Mouse (Mus musculus): Measurements from ENCODE around the gene Ppp4r3a. TPM values are rescaled to one million over a fixed set of nuclear protein-coding genes. Genes with fewer than 3 reads are reported as not detected.
"Not testable (repeated sequence)": the region's sequence is repeated elsewhere in the genome, so short reads cannot be mapped to it uniquely, and the experiment has no call there.

Ppp4r3a gene
- 10.4 and 12.4 TPM in 2 replicates for polyA plus RNA-seq (2012; rRNA removed)

DNA sequence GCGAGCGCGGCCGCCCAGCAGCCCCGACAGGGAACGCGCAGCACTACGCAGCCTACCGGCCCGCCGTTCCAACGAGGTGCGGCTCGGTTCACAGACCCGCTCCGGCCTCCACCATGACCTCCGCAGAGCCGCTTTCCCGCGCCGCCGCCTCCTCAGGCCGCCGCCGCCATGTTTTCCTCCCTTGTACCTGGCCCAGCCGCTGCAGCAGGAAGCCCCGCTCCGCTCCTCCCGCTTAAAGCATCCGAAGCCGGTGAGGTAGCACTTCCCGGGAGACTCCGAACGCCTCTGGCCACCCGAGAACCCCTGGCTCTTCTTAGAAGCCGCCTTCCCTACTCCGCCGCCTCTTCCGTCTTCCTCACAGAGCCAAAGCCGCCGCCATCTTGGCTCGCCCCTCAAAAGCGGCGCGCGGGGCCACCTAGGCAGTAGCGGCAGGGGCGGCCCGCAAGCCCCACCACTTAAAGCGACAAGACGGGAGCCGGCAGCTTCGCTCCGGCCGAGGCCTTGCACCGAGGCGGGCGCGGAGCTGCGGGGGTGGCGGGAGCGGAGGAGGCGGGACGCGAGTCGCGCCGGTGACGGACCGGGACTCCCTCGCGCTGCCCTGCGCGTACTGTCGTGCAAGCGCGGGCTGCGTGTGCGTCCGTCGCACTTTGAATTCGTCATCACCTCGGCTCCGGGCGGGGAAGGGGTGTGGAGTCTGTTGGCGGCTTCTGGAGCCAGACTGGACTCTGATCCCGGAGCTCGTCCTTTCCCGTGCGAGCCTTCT is at the start of gene Ppp4r3a:
Ppp4r3a (minus strand) TSS at position 627 of the 763 bp plus-strand sequence.
- Histone ChIP-seq H3K4me1 (ENCODE audit: control insufficient read depth, insufficient read depth, low read length) (peaks cover 13% of the 10 kb centered on the region), H3K4me3 (replicated peaks; ENCODE audit: extremely low read depth, low read depth, low read length) (peak within 1 kb of the TSS; percentile 83)
- TF ChIP-seq CTCF (IDR thresholded peaks at IDR 0.05; ENCODE audit: insufficient read depth, low read length), result no peak
- TF ChIP-seq POLR2A (IDR thresholded peaks at IDR 0.05; ENCODE audit: borderline replicate concordance, extremely low read depth, low read depth, low read length), result peak; percentile 78; the same call in 1 of the 2 replicates
- WGBS, result 1% methylated on average over 88 of the region's 90 CpGs
- peak; percentile 96 for DNase-seq

DNA sequence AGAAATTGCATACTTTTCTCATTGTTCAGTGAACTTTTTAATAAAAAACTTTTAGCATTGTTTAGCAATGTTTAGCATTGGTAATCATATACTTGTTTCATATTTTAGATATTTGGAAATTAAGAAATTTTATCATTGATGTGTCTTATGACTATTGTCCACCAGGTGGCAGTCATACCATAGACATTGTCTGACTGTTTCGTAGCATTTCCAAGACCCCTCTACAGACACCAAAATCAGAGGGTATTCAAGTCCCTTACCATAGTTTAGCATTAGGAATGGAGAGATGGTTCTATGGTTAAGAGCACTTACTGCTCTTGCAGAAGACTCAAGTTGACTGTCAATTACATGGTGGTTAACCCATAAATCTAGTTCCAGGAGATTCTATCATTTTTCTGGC is 39.5 kb upstream of the Ppp4r3a start:
- no peak overlapping the region for H3K4me3 ChIP-seq (replicated peaks; ENCODE audit: extremely low read depth, low read depth, low read length)
- 10% methylated on average over 1 of the region's 1 CpGs for WGBS
- no peaks in the 10 kb centered on the region for H3K4me1 ChIP-seq (ENCODE audit: control insufficient read depth, insufficient read depth, low read length)
- TF ChIP-seq CTCF (IDR thresholded peaks at IDR 0.05; ENCODE audit: insufficient read depth, low read length), result peak; percentile 19; the same call in 1 of the 2 replicates
- TF ChIP-seq POLR2A (IDR thresholded peaks at IDR 0.05; ENCODE audit: borderline replicate concordance, extremely low read depth, low read depth, low read length), result no peak
- no peak for DNase-seq

DNA sequence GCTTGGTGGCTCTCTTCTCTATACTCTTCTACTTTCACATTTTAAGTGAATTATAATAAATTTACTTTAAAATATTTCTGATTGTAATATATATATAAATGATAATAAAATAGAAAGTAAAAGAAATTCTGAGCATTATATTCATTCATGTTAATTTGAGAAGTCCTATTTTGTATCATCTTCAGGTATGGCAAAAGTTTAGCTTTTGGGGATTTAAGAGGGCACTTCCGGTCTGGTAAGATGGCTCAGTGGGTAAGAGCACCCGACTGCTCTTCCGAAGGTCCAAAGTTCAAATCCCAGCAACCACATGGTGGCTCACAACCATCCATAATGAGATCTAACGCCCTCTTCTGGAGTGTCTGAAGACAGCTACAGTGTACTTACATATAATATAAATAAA is 38.6 kb upstream of the Ppp4r3a start:
- 60% methylated on average over 4 of the region's 4 CpGs for WGBS
- H3K4me3 ChIP-seq (replicated peaks; ENCODE audit: extremely low read depth, low read depth, low read length); H3K4me1 ChIP-seq (ENCODE audit: control insufficient read depth, insufficient read depth, low read length); DNase-seq: not testable (repeated sequence)

DNA sequence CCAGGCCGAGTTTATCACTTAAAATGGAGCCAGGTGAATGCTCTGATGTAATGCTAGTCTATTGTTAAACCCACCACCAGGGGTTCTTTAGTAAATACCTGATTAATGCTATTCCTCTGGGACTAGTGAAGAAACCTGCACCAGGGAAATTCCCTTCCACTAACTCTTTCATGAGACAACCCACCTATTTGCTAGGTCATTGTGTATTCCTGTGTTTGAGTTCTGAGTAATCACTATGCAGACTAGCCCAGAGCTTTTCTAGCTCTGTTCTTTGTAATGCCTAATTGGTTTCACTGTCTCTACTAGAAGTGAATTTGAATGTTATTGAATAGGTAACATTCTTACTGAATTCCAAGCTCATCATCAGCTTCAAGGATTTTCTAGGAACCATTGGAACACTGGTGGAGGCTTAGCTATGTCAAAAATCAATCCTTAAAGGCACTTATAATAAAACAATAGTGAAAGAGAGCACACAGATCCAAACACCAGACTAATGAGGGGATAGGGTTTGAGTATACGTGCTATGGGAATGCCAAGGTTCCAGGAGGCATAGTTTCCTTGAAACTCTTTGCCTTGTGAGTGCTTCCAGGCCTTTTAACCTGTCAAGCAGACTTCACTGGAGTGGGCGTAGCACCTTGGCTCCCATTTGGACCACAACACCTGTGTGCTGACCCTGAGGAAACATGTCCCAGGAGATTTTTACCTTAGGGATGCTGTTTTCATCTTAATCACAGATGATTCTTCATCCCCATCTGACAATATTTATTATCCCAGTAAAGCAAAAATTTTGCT is 26.5 kb upstream of the Ppp4r3a start:
- not testable (repeated sequence) for DNase-seq; H3K4me3 ChIP-seq (replicated peaks; ENCODE audit: extremely low read depth, low read depth, low read length); H3K4me1 ChIP-seq (ENCODE audit: control insufficient read depth, insufficient read depth, low read length)
- 86% methylated on average over 3 of the region's 3 CpGs for WGBS

DNA sequence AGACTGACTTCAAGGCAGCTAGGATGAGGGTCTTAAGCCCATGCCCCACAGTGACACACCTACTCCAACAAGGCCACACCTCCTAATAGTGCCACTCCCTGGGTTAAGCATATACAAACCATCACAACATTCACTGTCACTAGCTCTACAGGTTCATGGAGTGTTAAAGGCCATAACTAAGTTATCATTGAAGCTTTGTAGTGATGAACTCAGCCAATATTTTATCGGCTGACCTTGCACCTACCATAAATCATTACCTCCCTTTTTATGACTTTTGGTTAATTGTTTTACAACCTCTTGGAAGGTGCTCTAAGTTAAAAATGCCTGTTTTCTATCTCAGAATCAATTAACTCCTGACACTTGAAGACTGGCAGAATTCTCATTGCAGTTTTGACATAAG is 24.2 kb upstream of the Ppp4r3a start:
- Histone ChIP-seq H3K4me1 (ENCODE audit: control insufficient read depth, insufficient read depth, low read length) (no peaks in the 10 kb centered on the region), H3K4me3 (replicated peaks; ENCODE audit: extremely low read depth, low read depth, low read length) (no peak overlapping the region)
- no peak for DNase-seq
- TF ChIP-seq POLR2A (IDR thresholded peaks at IDR 0.05; ENCODE audit: borderline replicate concordance, extremely low read depth, low read depth, low read length) (no peak), CTCF (IDR thresholded peaks at IDR 0.05; ENCODE audit: insufficient read depth, low read length) (no peak)
- WGBS, result 94% methylated on average over 1 of the region's 1 CpGs

DNA sequence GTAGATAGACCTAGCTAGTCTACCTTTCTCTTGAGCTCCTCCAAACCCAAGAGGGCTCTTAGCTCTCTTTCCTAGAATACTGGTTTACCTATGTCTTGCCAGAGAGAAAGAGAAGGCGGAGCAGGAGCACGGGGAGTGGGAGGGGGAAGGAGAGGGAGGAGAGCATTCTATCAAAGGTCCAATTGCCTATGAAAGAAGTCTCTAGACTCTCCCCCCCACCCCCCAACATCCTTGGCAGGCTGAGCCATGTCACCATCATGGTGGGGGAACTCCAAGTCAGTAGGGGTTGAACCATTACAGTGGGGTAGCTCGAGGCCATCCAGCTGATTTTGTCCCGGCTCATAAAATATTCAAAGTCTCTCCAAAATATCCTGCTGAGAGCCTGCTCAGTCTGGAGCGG is 22.1 kb upstream of the Ppp4r3a start:
- no peak overlapping the region for H3K4me3 ChIP-seq (replicated peaks; ENCODE audit: extremely low read depth, low read depth, low read length)
- no peak for TF ChIP-seq CTCF (IDR thresholded peaks at IDR 0.05; ENCODE audit: insufficient read depth, low read length)
- no peak for TF ChIP-seq POLR2A (IDR thresholded peaks at IDR 0.05; ENCODE audit: borderline replicate concordance, extremely low read depth, low read depth, low read length)
- 53% methylated on average over 5 of the region's 5 CpGs for WGBS

DNA sequence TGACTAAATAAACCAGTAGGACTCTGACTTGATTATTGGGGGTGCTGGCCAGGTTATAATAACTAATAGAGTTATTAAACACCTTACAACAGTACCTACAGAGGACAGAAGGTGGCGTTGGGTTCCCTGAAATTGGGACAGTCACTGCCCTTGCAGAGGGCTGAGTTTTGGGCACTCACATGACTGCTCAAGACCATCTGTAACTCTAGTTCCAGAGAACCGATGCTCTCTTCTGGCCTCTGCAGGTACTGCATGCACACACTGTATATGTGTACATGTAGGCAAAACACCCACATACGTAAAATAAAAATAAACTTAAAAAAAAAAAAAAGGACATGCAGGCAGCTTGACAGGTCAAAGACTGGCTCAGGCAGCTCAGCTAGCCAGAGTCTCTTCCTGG is 19.1 kb upstream of the Ppp4r3a start:
- 58% methylated on average over 3 of the region's 3 CpGs for WGBS
- H3K4me3 ChIP-seq (replicated peaks; ENCODE audit: extremely low read depth, low read depth, low read length), result no peak overlapping the region
- H3K4me1 ChIP-seq (ENCODE audit: control insufficient read depth, insufficient read depth, low read length), result no peaks in the 10 kb centered on the region
- DNase-seq, result peak; percentile 19
- TF ChIP-seq POLR2A (IDR thresholded peaks at IDR 0.05; ENCODE audit: borderline replicate concordance, extremely low read depth, low read depth, low read length) (no peak), CTCF (IDR thresholded peaks at IDR 0.05; ENCODE audit: insufficient read depth, low read length) (peak; percentile 24; the same call in 1 of the 2 replicates)

More for the DNA sequence above, 22.1 kb upstream of the Ppp4r3a start:
- H3K4me1 ChIP-seq (ENCODE audit: control insufficient read depth, insufficient read depth, low read length), result no peaks in the 10 kb centered on the region
- DNase-seq, result no peak

DNA sequence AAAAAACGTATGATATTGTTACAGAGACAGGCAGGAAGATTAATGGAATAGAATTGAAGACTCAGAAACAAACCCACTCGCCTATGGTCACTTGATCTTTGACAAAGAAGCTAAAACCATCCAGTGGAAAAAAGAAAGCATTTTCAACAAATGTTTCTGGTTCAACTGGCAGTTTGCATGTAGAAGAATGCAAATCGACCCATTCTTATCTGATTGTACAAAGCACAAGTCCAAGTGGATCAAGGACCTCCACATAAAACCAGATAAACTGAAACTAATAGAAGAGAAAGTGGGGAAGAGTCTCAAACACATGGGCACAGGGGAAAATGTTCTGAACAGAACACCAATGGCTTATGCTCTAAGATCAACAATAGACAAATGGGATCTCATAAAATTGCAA is 10.2 kb upstream of the Ppp4r3a start:
- H3K4me3 ChIP-seq (replicated peaks; ENCODE audit: extremely low read depth, low read depth, low read length); DNase-seq; H3K4me1 ChIP-seq (ENCODE audit: control insufficient read depth, insufficient read depth, low read length): not testable (repeated sequence)
- WGBS, result 53% methylated on average over 3 of the region's 3 CpGs

DNA sequence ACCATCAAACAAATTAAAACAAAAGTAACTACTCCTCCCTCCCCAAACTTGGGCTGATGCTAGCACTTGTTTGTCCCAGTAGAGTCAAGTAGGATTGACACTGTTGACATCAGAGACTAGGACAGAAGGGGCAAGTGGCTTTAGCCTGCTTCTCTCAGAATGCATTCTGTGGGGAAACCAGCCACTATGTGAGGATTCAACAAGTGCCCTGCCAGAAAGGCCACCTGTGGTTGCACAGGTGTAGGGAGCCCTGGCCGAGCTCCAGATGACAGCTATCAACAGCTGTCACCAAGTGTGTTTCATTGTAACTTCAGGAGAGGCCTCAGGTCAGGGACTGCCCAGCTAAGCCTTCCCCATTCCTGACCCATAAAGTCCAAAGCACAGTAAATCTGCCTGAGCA is 6.5 kb upstream of the Ppp4r3a start:
- 79% methylated on average over 1 of the region's 1 CpGs for WGBS
- H3K4me3 ChIP-seq (replicated peaks; ENCODE audit: extremely low read depth, low read depth, low read length), result no peak overlapping the region
- DNase-seq, result no peak
- TF ChIP-seq POLR2A (IDR thresholded peaks at IDR 0.05; ENCODE audit: borderline replicate concordance, extremely low read depth, low read depth, low read length) (no peak), CTCF (IDR thresholded peaks at IDR 0.05; ENCODE audit: insufficient read depth, low read length) (no peak)
- no peaks in the 10 kb centered on the region for H3K4me1 ChIP-seq (ENCODE audit: control insufficient read depth, insufficient read depth, low read length)

DNA sequence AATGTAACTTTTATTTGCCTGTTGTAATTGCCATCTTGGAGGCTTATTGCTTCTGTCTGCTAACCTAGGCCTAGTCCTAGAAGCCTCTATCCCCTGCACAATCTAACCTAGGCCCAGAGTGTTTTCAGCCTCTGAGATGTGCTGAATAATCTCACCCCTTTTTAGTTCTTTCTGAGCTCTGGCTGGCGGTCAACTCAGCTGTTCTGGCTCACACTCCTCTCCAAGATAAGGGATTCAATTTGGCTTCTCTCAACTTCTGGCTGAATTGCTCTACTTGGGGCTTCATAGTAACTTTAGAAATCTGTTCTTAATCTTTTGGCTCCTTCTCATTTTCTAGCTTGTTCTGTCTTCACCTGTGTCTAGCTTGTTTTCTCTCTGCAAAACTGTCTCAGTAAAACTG is 3.9 kb upstream of the Ppp4r3a start:
- no peak for DNase-seq

More for the DNA sequence above, 3.9 kb upstream of the Ppp4r3a start:
- no peak overlapping the region for H3K4me3 ChIP-seq (replicated peaks; ENCODE audit: extremely low read depth, low read depth, low read length)
- 71% methylated on average over 1 of the region's 1 CpGs for WGBS
- no peaks in the 10 kb centered on the region; the same call in 1 of the 2 replicates for H3K4me1 ChIP-seq (ENCODE audit: control insufficient read depth, insufficient read depth, low read length)
- TF ChIP-seq CTCF (IDR thresholded peaks at IDR 0.05; ENCODE audit: insufficient read depth, low read length) (no peak), POLR2A (IDR thresholded peaks at IDR 0.05; ENCODE audit: borderline replicate concordance, extremely low read depth, low read depth, low read length) (no peak)
